Mouse (Mus musculus) frontal cortex, postnatal 25 days (tissue): Measurements from ENCODE around the gene Ska2.

Experiments used
- DNase-seq, 2 experiments: peaks; one replicate each; pipeline ENCODE4 v3.0.0; 2022; ENCODE audit warnings: low spot score in 2 of 2

Ska2 gene

DNA sequence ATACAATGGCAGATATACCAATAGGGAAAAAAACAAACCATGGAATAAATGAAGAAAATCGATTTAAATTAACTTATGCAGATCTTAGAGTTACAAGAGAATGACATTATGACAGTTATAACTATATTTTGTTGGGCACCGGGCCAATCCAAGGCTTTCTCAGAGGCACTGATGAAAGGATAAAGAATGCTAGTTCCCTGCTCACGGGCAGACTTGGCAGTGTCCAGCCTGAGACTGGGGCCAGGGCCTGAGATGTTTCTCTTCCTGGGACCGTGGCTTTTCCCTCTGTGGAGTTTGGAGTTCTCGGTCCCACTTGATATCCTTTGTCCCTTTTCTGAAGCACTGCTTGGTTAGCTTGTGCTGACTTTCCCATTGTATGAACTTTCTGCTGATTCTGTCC, 64.6 kb downstream of the Ska2 start:
- DNase-seq = no peak
